Mouse (Mus musculus): ENCODE data around the gene Rpl3.
"Not testable (repeated sequence)": the region's sequence is repeated elsewhere in the genome, so short reads cannot be mapped to it uniquely, and the experiment has no call there.

Gene Rpl3

DNA sequence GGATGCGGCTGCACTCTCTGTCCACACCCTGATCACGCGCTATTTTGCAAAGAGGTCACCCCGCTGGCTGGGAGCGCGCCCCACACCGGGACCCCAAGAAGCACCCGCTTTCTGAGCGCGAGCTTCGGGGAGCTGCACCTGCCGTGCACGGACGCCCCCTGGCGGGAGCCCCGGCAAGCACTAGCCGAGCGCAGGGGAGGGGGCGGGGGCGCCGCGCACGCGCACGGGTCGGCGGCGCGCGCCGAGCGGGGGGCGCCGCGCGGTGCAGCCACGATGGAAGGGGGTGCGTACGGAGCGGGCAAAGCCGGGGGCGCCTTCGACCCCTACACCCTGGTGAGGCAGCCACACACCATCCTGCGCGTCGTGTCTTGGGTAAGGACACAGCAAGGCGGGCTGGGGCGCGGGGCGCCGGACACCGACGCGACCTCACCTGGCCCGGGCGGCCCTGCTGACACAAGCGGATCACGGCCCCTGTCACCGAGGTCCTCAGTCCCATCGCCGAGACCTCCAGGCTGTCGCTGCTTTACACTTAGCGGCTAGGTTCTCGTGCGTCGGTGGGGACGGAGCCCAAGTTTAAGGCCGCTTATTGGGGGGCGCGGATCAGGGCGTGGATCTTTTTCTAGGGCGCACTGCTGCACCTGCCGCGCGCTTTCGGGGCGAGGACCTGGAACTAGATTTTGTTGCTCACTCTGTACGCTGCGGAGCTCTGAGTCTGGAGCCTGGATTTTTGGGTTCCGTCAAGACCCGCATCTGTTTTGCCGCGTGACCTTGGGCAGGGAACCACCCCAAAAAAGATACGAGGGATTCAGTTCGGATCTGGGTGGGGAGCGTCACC lies at the start of gene Rpl3, which contains the start of gene Syngr1:
Gene Rpl3 (minus strand): TSS at position 748 of the 835 bp plus-strand sequence.
Gene Syngr1 (plus strand): TSS at position 214 of the 835 bp plus-strand sequence.
- peak; percentile 83 to 87 for DNase-seq

DNA sequence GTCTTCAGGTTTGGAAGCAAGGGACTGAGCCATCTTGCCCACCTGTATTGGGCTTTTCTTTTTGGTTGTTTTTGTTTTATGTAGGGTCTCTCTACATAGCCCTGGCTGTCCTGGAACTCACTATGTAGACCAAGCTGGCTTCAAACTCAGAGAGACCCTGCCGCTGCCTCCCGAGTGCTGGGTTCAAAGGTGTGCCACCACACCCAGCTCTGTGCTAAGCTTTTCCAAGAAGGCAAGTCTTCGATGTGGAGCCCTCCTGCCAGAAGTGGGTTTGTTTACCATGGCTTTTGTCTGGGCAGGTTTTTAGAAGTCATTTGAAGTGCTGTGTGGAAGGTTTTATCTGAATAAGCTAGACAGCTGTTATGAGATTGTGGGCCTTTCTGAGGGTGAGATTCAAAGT lies 49.2 kb upstream of the Rpl3 start:
- DNase-seq: no peak

DNA sequence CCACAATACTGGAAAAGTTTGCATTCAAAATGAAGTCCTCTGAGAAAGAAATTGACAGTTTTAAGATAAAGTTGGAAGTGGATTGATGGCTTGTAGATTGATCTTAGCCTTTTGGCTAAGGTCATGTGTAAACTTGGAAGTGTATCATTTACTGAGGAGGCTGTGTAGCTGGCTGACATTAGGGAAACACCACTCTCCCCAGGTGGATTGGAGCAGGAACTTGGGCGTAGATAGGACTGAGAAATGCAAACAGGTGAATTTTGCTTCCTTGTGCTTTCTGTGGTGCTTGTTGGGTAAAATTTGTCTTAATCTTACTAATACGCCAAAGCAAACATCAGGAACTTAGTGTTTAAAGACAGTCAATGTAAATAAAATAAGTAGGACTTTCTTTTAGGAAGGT lies 48.6 kb upstream of the Rpl3 start:
- DNase-seq: no peak

DNA sequence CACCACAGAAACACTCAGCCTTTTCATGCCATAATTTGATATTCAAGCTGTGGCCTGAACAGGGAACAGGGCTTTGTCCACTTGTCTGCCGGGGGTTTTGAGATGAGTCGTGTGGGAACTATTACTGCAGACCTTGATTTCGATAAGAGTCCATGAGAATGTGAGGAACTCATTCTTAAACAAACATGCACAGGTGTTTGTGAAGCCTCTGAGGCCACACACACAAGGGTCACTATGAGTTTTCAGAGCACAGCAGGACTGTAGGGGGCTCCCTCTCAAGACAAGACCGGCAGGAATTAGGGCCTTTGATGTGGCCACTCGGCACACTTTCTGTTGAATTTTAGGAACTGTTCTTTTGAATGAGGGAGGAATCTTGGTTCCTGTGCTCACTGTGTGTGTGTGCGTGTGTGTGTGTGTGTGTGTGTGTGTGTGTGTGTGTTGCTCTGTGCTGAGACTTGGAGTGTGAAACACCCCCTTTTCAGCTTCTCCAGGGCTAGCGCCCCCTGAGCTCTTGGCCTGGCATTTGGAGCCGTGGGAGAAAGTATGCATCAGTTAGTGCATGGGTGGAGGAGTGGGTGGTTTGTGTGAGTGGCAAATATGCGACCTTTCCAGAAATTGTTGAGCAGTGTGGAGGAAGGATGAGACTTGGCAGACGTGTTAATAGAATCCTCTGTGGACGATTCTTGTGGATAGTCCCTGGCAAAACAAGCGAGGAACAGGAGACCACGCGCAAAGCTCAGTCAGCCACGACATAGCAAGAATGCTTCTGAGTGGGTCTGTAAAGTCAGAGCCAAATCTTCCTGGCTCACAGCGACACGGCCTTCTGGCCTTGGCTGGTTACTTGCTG lies 46.5 kb upstream of the Rpl3 start:
- peak in 1 of 2 experiments; percentile 47 for DNase-seq

DNA sequence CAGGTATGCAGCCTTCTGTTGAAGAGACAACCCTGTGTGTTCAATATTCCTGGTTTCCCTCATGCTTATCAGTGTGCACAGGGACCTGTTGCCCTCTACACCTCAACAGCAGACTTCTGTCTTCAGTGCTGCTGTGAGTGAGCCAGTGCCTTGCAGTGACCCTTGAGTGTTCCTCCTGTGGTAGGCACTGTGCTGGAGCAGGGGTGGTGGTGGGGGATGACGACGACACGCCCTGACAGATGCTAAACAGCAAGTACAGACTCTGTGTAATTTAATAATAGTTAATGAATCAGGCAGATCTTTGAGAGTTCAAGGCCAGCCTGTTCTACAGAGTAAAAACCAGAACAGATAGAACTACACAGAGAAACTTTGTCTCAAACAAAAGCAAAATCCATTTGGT lies 45.0 kb upstream of the Rpl3 start:
- no peak for DNase-seq

DNA sequence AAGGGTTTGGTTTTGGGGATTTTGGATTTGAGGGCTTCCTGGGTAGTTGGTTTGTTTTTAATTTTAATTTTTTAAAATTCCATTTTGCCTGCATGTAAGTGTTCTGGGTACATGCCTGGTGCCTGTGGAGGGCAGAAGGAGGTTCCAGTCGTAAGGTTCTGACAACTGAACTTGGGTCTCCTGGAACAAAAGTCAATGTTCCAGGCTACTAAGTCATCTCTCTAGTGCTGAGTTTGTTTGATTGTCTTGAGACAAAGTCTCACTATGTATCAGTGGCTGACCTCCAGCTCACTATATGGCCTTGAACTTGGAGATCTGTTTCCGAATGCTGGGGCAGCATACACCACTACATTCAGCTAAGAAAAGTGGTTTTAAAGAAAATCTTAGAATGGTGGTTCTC lies 43.8 kb upstream of the Rpl3 start:
- DNase-seq: no peak

DNA sequence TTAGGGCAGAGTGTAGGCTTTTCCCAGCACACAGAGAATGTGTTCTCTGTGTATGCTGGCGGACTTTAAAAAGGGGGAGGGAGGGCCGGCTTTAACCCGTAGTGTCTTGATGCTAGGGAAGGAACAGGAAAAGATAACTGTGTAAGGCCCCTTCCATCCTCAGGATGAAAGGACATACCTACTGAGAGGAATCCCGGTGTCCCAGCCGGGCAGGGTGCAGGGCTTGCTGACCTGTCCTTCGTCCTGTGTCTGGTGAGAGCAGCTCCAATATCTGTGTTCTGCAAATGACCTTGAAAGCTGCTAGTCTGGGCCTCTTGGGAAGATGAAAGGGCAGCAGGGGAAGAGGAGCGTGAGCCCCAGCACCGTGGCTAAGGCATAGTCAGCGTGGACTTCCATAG lies 42.8 kb upstream of the Rpl3 start:
- no peak for DNase-seq

DNA sequence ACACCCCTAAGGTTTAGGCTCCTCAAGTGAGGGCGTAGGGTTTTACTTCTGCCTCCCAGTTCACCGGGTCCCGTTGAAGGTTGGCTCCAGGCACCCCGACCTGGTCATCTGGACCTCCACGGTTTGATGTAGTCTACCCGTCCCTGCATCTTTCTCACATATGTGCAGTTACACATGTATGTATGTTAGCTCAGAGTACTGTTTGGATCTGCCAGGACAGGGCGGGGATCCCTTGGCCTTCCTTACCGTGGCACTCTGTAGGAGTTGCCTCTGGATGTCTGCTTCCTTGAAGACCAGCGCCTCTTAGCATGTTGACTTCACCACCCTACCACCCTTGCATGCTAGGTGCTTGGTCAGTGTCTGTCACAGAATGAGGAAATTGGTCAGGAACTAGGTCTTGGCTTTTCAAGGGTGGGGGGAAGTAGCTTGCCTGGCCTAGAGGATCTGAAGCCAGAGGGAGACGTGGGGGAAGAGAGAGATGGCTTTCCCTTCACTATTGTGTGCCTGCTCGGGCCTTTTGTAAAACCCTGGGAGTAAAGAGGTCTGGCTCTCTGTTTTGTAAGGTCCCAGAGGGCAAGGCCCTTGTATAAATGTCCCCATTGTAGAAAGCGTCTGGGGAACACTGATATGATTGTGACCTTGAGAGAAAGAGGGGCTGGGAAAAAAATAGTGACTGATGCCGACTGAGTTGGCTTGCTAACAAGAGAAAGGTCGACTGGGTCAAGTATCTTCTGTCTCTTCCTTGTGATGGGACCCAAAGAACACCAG lies 42.2 kb upstream of the Rpl3 start:
- peak in 1 of 2 experiments; percentile 44 for DNase-seq

DNA sequence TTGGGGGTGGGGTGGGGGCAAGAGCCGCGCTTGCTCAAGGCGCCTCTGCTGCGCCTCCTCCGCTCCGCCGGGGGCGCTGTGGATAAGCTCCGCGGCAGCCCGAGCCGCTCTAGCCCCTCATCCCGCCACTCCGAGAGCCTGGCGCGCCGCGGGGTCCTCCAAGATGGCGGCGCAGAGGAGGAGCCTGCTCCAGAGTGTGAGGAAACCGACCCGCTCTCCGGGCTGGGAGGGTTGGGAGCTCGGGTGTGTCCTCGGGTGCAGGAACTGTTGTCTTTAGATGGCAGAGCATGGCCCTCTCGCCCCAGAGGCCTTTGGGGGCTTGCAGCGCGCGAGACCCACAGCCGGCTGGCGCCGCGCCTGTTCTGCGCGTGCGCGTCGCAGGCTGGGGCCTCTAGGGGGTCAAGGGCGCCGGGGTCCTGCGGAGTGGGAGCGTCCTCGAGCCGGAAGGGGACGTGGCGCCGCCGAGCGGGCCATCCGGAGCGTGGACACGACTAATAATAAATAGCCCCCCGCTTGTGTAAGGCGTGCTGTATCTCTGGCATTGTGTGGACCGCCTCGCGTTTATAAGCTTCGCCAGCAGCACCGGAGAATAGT lies 41.4 kb upstream of the Rpl3 start, which contains the start of gene Tab1:
Gene Tab1 (plus strand): TSS at position 135 of the 594 bp plus-strand sequence.
- peak; percentile 94 to 97 for DNase-seq

DNA sequence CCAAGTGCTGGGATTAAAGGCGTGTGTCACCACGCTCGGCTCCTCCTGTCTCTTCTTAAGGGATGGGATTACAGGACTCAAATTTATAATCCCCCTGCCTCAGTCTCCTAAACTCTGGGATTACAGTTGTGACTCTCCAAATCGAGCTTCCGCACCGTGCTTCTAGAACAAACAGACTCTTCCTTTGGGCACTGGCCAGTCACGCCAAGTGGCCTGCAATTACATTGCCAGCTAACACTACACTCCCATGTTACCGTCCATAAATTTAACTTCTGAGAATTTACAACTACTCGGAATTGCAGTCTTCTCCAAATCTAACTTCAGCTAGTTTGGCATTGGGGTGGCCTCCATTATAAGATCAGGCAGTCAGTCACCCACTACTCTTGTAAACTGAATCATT lies 40.8 kb upstream of the Rpl3 start:
- DNase-seq: peak; percentile 25 to 33

DNA sequence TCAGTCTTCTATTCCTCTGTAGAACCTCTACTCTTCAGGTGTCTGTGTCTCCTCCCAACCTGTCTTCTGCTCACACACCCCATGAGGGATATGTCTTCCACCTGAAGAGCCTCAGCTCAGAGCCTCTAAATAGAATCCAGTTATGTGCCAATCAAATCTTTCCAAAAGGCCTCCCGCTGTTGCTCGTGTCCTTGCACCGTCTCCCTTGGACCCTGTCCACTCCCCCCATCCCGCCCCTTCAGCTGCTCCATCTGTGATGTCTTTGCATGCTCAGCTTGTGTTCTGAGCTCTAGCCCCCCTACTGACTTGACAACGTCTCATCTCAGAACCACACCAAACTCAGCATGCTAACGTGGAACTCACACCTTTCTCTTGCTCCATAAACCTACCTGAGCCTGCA lies 39.8 kb upstream of the Rpl3 start:
- DNase-seq: no peak

DNA sequence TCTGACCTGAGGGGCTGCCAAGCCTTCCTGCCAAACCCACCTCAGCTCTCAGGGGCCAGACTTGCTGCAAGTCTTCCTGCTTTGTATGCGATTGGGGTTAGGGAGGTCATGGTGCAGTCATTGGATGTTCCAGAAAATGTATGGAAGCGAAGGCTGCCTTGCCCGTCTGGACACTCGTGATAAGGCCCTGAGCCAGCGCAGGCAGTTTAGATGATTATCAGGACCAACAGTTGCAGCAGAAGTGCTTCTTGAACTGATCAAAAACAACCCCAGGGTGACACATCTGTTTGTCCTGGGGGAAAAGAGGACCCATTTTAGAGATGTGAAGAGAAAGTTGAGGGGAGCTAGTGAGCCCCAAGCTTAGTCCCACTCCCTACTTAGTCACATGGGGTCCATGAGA lies 39.0 kb upstream of the Rpl3 start:
- no peak for DNase-seq

DNA sequence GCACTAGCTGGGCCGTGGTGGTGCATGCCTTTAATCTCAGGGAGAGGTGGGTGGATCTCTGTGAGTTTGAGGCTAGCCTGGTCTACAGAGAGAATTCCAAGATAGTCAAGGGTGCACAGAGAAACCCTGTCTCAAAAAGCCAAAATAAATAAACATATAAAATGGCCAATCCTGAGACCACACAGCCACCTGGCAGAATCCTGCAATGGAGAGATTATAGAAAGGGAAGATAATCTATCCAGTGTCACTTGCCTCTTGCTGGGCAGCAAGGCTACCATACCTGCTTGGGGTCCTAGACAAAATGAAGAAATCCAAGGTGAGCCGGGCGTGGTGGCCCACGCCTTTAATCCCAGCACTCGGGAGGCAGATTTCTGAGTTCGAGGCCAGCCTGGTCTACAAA lies 38.3 kb upstream of the Rpl3 start:
- DNase-seq: no peak

DNA sequence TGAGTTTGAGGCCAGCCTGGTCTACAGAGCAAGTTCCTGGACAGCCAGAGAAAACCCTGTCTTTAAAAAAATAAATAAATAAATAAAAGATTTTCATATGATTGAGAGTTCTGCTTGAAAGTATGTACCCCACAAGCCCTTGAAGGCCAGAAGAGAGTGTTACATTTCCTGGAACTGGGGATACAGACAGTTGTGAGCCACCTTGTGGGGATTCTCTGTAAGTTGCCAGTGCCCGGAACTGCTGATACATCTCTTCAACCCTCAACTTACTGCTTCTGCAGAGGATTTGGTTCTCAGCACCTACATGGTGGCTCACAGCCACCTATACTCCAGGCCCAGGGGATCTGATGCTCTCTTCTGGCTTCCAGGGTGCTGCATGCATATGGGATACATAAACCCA lies 35.5 kb upstream of the Rpl3 start:
- DNase-seq: peak in 1 of 2 experiments; percentile 25

DNA sequence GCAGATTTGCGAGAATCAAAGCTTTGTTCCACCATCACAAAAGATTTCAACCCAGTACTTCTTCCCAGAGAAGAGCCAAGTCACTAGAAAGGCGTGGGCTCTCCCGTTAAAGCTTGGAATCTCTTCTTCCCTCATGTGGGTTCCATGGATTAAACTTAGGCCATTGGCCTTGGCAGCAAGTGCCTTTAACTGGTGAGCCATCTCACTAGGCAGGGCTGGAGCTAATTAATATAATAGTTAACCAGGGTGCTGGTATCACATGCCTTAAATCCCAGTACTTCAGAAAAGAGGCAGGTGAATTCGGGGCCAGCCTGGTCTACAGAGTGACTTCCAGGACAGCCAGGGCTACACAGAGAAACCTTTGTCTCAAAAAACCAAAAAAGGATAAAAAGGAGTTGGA lies 33.0 kb upstream of the Rpl3 start:
- DNase-seq: peak in 1 of 2 experiments; percentile 28

DNA sequence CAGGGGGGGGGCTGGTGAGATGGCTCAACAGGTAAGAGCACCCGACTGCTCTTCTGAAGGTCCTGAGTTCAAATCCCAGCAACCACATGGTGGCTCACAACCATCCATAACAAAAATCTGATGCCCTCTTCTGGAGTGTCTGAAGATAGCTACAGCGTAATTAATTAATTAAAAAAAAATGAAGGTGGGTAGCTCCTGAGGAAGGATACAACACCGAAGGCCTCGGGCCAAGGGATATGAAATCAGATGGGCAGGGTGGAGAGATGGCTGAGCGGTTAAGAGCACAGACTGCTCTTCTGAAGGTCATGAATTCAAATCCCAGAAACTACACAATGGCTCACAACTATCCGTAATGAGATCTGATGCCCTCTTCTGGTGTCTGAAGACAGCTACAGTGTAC lies 30.8 kb upstream of the Rpl3 start:
- DNase-seq: not testable (repeated sequence)

DNA sequence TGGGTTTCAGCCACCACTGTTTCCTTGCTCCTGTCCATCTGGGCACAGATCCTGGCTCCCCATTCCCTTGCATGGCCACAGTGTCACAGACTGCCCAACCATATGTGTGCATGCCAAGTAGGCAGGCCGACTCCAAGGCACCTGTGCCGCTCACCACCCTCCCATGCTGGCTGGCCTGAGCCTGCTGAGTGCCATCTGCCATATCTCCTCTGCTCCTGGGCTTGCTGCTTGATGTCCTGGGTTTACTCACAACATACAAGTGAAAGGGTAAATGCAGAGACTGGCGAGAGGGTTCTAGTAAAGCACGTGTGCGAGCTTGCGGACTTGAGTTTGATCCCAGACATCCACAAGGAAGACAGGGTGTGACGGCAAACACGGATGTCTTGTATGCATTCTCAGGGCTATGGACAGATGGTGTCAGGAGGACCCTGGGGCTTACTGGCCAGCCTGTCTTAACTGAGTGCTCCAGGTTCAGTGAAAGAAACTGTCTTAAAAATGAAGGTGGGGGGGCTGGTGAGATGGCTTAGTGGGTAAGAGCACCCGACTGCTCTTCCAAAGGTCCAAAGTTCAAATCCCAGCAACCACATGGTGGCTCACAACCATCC lies 30.2 kb upstream of the Rpl3 start:
- no peak for DNase-seq

DNA sequence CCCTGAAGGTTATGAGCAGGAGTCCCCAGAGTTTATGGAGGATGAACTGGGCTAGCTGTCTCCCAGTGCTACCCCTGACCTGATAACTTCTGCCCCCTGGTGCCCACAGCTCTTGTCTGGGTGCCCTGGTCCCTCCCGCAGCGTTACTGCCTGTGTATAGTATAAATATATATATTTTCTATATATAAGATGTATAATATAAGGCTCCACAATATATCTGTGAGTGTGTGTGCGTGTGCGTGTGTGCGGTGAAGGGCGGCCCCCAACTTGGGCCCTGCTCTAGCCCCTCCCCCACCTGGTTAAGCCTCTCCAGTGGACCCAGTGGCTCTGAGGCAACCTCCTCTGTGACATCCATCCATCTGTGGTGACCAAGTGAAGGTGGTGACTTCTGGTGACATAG lies 27.4 kb upstream of the Rpl3 start:
- DNase-seq: no peak

DNA sequence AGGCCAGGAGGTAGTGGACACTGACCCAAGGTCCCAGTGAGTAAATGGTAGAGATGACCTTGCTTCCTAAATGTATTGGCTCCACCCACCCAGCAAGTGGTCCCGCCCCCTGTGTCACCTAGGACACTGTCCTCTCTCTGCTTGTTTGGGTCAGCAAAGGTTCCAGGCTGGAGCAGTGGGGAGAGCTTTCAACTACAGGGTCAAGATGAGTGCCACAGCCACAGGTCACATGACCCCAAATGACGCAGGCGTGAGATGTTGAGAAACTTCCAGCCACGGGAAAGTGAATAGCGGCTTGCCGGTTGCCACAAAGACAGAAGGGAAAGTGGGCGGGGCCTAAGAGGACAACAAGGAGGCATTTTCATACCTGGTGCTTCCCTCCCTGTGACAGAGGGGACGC lies 25.5 kb upstream of the Rpl3 start:
- DNase-seq: no peak

DNA sequence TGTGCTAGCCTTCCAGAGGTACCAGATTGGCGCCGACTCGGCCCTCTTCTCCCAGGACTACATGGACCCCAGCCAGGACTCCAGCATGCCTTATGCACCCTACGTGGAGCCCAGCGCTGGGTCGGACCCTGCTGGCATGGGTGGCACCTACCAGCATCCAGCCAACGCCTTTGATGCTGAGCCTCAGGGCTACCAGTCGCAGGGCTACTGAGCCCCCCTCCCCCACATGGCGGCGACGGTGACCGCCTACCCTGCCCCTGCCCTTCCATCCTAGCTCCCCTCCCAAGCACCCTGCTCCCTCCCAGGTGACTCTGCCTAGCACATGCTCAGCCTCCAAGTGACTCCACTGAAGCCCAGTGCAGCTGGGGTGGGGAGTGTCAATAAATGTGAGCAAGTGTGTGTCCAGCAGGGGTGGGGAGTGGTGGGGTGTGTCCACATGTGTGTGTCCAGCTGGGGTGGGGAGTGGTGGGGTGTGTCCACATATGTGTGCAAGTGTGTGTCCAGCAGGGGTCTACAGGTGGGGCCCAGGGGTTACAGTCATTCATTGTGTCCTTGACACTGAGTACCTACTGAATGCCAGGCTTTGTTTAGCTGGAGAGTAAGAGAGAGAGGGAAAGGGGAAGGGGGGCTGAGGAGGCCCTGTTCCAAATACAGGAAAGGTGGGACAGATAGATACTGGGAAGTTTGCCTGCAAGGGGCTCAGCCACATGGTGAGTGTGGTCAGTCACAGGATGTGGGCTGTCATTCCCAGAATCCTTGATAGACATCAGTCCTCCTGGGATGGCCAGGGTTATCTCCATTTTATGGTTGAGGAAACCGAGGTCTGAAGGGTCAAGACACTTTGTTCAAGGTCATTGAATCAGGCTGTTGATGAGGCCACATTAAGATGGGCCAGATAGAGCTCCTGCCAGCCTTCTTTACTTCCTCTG lies 24.5 kb upstream of the Rpl3 start:
- DNase-seq: no peak

DNA sequence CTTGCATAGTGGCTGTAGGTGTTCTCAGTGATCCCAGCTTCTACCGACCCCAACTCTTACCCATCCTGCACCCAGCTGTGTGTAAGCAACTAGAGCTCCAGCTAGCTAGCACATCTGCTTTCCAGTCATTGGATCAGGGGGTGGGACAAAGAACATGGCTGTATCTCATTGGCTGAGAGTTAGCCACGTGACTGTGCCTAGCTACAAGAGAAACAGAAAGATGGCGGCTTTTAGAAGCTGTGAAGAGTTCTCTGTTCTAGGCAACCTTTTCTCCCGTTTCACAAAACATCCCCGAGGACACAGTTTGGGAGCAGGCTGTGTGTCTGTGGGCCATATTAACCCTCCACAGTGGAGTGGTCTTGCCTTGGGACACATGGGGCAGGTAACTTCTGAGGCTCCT lies 23.6 kb upstream of the Rpl3 start:
- peak in 1 of 2 experiments; percentile 40 for DNase-seq
